Mouse (Mus musculus) C2C12 (cell line): ENCODE measurements around the gene Nexn.

Experiments
- CEBPB ChIP-seq: IDR thresholded peaks from one replicate; pipeline ENCODE4 v1.6.1; 2011; ENCODE audit warnings: low read depth, mild to moderate bottlenecking, control low read depth, moderate library complexity
- CTCF ChIP-seq: IDR thresholded peaks from one replicate; pipeline ENCODE4 v1.5.1; 2011; ENCODE audit not compliant: control insufficient read depth, insufficient read depth, insufficient read length
- MYOG ChIP-seq: IDR thresholded peaks from one replicate; pipeline ENCODE4 v1.6.1; 2011; ENCODE audit not compliant: control insufficient read depth, insufficient read length; ENCODE audit errors: extremely low read depth
- USF1 ChIP-seq: IDR thresholded peaks from one replicate; pipeline ENCODE4 v1.6.1; 2011; ENCODE audit warnings: low read depth, mild to moderate bottlenecking, control low read depth, moderate library complexity

DNA sequence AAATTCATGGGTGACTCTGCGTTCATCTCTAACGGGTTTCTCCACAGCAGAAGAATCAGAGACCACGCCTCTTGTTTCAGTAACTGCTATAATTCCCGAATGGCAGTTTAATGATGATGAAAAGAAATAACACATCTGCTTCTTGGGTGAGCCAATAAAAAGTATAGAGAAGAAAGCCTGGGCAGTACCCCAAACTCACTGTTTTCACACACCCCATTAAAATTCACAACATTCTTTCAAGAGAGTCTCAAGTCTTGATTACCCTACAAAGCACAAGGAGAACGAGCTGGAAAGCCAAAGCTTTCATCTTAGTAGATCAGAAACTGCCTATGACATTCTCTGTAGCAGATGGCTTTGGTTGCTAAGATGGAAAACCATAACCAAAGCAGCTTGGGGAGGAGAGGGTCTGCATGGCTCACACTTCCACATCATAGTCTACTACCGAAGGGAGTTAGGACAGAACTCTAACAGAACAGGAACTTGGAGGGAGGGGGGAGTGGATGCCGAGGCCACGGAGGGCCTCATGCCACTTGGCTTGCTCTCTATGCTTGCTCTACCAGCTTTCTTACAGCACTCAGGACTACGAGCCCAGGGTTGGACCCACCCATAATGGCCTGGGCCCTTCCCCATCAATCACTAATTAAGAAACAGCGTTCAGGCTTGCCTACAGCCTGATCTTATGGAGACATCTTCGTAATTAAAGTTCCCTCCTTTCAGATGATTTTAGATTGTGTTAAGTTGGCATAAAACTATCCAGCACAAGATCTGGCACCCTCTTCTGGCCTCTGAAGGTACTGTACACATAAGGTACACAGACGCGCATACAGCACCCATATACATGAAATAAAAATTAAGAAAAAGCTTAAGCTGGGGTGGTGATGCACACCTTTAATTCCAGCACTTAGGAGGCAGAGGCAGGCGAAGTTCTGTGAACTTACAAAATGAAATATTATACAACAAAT, 34.5 kb upstream of the Nexn start:
- TF ChIP-seq CTCF (no peak), MYOG (no peak), USF1 (no peak), CEBPB (no peak)
